Mouse (Mus musculus) heart, postnatal 4 days (tissue): ENCODE measurements at regions not wholly inside any gene's neighbourhood (a gene's known extent, or its start where the extent isn't known, plus 50 kb on each side); places are given as distances from the start of the nearest gene placed in this dataset.
A peak's percentile ranks its signal among the peaks of the same experiment; 100 is the strongest.

Experiments
- DNase-seq: peaks from one replicate; pipeline ENCODE4 v3.0.0; 2021

- DNase-seq, result no peak
Measured at GRCm38 (mm10) chr8:117894861-117895260, 93.1 kb upstream of the Mphosph6 start.

- no peak for DNase-seq
Measured at GRCm38 (mm10) chr8:117890211-117890610, 88.5 kb upstream of the Mphosph6 start.

GRCm38 (mm10) chr8:117881414-117881973 lies 79.8 kb upstream of the Mphosph6 start:
- no peak for DNase-seq

- no peak for DNase-seq
Measured at GRCm38 (mm10) chr8:117880279-117880975, 78.7 kb upstream of the Mphosph6 start.

DNA sequence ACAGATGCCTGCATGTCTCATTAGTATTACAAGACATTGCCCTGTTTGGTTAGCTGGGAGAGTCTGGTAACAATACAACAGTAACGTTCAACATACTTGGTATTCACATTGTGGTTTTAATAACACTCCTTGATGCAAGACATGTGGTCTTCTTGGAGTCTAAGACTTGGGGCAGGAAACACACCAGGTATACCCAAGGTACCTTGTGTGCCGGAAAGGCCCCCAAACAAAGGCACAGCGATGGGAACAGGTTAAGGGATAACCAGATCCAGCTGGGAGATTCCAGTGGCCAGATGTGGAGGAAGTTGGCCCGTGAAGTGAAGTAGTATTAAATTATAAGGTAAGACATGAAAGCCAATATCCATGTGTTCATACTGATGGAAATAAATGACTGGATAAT lies 71.9 kb upstream of the Mphosph6 start:
- DNase-seq, result no peak

DNA sequence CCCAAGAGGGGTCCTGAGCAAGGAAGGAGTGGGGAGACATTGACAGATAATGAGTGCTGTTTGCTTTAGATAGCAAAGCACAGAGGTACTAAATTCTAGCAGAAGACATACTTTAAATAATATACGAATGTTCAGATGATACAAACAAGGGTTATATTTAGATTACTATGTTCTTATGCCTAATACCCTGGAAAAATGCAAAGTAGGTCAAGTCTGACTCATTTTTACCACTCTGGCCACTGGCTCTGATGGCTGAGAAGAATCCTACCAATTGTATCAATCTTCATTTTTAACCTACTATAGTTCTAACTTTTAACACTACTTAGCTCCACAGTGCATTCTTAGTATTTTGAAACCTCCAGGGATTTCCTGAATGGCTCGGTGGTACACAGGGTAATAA lies 65.4 kb upstream of the Mphosph6 start:
- DNase-seq, result no peak

- DNase-seq, result no peak
Measured at GRCm38 (mm10) chr8:117865014-117865413, 63.3 kb upstream of the Mphosph6 start.

DNA sequence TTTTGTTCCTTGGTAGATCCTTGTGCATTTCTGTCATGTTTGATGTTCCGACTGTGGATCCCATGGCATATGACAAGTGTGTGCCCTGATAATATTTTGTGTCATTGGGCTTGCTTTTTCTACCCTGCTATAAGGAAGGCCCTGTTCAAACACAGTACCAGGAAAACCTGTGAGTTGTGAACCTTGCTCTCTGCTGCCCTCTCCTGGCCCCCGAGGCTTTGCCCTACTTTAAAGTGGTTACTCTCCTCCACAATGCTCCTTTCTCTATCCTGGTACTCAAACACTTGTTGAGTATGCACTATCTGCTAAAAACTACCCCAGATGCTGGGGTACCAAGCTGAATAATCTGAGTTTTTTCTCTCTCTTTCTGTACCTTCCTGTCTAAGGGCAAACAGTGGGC lies 62.1 kb upstream of the Mphosph6 start:
- DNase-seq, result peak; percentile 67

DNA sequence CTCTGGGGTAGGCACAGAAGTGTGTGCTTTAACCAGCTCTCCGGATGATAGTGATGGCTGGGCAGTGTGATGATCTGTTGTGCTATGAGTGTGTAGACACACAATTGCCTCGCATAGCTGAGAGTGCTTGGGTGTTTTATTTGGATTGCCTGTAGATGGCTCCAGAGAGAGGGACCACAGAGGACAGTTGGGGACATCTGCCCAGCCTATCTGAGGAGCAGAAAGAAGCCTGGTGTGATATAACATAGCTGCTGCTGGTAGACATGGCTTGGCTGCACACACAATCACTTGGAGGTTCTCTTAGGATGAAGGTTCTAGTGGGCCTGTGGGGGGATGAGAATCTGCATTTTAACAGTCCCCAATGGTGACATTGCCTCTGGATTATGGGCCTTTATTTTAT lies 60.6 kb upstream of the Mphosph6 start:
- no peak for DNase-seq

DNA sequence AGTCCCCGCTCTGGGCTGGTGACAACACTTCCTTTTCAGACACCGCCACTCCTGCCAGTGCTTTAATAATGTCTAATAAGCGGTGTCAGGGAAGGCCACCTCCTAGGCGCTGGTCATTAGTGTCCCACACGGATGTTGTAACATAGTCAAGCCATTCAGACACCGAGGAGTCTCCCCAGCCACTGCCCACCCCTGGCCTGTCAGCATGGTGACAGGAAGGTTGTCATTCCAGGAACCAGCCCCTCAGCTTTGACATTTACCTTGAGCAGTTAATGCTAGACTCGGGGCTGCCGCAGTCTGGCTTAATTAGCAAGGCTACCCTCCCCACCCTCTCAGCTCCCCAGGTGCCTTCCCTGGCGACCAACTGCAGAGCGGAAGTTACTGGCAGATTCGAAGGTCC lies 58.0 kb upstream of the Mphosph6 start:
- no peak for DNase-seq

GRCm38 (mm10) chr8:117859095-117859494 lies 57.4 kb upstream of the Mphosph6 start:
- no peak for DNase-seq

GRCm38 (mm10) chr8:117856121-117856520 lies 54.4 kb upstream of the Mphosph6 start:
- DNase-seq, result no peak

DNA sequence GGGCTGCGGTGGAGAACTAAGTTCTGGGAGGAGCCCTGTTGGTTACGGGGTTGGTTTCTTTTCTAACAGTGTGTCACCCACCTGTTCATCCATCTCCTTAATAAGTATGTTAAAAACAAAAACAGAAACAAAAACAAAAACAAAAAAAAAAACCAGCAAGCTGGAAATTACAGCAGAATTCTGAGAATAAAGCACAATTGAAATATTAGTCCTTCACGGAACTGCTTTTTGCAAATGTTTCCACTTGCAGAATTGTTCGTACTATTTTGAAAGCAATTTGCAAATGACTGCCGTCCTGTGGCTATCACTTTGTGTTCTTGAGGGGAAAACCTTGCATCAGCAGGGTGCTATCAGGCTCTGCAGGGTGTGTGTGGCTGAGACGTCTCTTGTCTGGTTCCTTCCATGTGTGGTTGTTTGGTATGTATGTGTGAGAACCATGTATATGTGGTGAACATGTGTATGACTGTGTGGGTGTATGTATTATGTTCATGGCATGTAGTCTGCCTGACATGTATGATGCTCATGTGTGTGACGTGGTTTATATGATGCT lies 53.3 kb upstream of the Mphosph6 start:
- no peak for DNase-seq

GRCm38 (mm10) chr8:117854301-117854700 lies 52.6 kb upstream of the Mphosph6 start:
- no peak for DNase-seq

GRCm38 (mm10) chr8:117853408-117853807 lies 51.7 kb upstream of the Mphosph6 start:
- DNase-seq, result no peak

DNA sequence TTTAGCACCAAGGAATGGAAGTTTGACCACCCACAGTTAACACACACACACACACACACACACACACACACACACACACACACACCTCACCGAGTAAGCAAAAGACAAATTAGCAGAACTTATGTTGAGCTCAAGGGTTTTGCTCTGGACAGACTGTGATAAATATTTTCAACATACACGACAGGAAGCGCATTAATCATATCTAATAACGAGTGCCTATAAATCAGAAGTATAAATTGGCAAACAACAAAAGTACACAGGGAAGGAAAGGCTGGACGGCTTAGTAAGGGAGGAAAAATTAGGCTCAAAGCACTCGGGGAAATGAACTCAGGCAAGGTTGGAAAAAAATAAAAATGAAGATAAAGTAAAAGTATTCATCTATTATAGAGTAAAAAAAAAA lies 50.8 kb upstream of the Mphosph6 start:
- no peak for DNase-seq
